Mouse (Mus musculus): ENCODE data around the gene Tbc1d22a.

The Tbc1d22a gene

GRCm38 (mm10) chr15:86342637-86343375, 128.5 kb downstream of the Tbc1d22a start:
- peak in 1 of 2 experiments; percentile 14 for DNase-seq

- DNase-seq = no peak
Observed at GRCm38 (mm10) chr15:86344906-86345331, 130.7 kb downstream of the Tbc1d22a start.

GRCm38 (mm10) chr15:86345907-86346306, 131.6 kb downstream of the Tbc1d22a start:
- no peak for DNase-seq

DNA sequence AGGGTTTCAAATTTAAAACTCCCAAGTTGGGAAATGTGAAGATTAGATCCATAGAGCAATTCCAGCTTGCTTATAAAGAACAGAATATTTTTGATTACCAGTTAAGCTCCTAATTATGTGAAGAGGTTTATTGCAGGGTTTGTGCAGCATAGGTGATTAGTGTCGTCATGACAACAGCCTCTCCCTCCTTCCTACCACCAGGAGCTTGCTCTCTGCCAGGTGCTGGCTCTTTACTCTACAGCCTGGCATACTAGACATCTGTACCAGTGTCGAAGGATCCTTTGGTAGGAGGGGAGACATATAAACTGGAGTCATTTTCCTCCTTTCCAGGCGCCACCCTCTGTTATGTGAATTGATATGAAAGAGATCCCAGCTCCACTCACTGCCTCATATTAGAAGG, 132.3 kb downstream of the Tbc1d22a start:
- DNase-seq = no peak

DNA sequence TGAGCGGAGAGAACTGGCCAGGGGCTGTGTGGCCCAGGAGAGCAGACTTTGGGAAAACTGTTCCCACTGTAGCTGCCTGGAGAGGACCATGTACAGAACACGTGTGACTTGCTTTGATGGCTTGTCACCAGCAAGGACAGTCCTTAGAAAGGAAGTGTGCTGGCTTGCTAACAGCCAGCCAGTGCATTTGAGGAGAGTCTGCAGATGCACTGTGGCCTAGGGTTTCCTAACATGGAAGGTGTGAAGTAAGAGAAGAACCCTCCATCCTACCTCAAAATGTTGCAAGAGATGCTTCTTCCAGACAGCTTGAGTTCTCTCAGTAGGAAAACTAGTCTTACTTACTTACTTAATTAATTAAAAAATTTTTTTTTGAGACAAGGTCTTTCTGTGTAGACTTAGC, 140.7 kb downstream of the Tbc1d22a start:
- no peak for DNase-seq

DNA sequence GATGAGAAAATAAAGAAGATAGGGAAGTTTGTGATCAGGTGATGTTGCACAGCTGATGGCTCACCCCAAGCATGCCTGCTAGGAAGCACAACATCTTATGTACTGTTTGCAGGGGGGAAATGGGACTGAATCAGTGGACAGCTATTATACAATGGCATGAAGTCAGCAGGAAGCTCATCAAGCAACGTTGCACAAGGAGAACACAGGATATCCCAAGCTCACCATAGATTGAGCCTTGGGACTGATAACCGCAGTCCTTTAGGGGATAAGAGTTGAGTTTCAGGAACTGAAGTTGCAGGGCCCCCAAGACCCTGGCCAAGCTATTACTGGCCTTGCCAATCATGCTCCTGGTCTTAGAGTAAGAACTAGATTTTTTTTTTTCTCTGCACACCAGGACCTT, 141.6 kb downstream of the Tbc1d22a start:
- no peak for DNase-seq

GRCm38 (mm10) chr15:86360376-86360775, 146.1 kb downstream of the Tbc1d22a start:
- no peak for DNase-seq

DNA sequence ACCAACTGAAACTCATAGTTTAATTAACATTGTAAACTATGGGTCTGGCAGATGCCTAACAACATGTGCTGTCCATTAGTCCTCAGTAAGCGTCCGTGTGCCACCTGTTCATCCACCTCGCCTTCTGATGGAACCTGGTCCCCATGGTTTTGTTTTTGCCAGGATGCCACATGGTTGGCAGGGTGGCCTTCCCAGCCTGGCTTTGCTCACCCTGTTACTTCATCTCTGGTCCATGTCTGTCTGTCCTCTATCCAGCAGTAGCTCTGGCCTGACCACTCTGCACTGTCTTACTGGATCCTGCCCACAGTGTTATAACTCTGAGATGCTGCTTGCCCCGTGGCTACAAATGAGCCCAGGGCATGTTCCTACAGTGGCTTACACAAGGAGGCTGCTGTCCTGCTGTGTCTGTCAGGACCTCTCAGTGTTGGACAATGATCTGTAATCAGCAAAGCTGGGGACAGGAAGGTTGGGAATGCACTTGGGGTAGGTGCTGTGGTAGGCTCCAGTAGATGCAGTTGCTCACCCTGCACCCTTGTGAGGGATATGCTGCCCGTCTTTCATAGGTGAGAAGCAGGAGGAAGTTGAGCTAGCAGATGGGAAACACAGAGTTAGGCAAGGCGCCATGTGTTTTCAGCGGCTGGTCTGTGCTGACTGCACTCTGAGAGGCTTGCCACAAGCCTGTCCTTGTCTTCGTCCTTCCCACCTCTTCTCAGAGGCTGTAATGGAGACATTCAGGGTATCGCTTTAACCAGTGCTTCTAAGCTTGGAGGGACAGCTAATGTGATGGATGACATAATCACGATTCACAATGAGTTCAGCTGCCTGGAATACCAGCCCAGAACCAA, 148.3 kb downstream of the Tbc1d22a start:
- DNase-seq = no peak

DNA sequence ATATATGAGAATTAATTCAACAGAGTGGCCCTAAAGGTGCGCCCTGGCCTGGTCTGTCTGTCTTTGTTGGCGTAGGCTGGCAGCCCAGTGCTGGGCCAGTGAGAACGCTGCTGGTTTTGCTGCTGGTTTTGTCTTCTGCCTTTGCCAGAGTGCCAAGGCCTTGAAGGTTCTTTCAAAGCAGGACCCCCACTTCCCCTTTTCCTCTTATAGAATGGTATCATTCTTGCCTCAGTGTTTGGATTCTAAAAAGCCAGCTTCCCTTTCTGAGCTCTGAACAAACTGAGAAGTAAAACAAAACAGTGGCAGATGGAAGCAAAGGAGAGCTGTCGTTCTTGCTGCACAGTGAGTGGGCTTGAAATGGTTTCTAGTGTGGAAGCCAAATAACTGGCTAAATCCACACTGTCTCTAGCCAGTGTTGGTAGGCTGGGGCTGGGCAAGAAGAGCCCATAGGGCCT, 149.6 kb downstream of the Tbc1d22a start:
- DNase-seq = no peak

- DNase-seq = no peak
Observed at GRCm38 (mm10) chr15:86364948-86365658, 150.8 kb downstream of the Tbc1d22a start.

DNA sequence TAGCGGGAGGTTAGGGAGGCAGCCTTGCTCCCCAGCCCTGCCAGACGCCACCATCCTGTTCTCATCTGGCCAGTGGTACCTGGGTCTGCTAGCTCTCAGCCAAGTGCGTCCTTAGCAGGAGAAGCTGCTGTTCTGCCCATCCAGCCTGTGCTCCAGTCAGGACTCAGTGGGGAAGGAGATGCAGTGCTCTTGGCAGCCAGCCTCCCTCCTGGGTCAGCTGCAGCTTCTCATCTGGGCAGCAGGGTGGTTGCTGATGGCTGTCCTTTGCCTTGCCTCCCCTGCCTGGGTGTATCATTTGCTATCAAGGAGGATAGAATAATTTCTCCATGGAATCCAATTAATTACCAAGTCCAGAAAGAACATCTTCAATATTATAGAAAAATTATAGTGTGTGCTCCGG, 152.5 kb downstream of the Tbc1d22a start:
- no peak for DNase-seq

DNA sequence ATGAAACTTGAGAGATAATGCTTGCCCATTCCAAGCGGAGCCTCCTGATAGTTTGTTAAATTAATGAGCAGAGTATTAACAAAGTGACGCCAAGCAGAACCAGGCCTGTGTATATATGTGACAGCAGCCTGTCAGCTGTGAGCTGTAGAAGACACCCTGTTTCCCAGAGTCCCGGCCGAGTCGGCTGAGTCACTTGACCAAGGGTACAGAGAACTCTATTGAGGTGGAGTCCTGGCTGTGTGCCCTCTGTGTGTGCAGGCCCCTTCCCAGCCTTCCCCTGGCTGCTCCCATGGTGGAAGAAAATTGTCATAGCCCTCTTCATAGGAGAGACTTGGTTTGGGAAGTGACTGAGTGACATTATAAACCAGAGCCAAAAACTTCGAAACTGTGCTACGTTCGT, 153.0 kb downstream of the Tbc1d22a start:
- peak in 1 of 2 experiments; percentile 20 for DNase-seq

GRCm38 (mm10) chr15:86370846-86371245, 156.6 kb downstream of the Tbc1d22a start:
- DNase-seq = no peak

DNA sequence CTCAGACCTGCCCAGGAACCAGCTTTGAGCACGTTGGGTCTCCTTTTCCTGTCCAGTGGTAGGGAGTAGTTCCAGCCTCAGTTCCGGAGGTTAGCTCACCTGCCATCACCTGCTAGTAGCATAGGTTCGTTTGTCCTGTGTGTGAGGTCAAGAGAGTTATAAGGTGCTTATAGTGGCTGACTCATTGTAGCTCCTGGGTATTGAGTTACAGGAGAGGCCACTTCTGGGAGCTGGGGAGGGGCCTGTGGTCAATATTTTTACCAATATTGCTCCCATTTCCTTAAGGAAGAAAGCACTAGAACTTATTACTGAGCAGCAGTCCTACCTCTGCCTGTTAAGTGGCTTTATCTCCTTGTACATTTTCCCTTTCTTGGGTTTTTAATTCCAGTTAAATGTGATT, 161.0 kb downstream of the Tbc1d22a start:
- no peak for DNase-seq

DNA sequence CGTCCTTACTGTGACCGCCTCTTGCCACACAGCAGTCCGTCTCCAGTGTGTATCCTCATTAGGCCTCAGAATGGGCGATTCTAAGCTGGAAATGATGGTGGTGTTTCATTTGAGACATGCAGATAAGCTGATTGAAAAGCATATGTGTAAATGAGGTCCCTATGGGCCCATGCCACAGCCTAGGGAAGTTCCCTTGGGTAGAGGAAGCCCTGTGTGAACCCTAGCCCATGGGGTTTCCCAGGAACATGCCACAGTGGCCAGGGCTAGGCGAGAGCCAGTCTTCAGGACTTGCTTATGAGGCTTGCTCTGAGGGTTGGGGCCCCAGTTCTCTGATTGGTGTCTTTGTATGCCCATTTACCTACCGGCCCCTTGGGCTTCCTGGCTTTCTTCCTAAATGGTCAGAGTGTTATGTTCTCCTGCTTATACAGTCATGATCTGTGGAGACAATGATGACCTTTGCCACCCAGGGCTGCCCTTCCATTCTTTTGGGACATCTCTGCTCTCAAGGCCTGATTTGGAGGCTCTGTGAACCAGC, 161.7 kb downstream of the Tbc1d22a start:
- no peak for DNase-seq

GRCm38 (mm10) chr15:86383278-86383677, 169.0 kb downstream of the Tbc1d22a start:
- DNase-seq = no peak

GRCm38 (mm10) chr15:86385436-86385835, 171.2 kb downstream of the Tbc1d22a start:
- no peak for DNase-seq

DNA sequence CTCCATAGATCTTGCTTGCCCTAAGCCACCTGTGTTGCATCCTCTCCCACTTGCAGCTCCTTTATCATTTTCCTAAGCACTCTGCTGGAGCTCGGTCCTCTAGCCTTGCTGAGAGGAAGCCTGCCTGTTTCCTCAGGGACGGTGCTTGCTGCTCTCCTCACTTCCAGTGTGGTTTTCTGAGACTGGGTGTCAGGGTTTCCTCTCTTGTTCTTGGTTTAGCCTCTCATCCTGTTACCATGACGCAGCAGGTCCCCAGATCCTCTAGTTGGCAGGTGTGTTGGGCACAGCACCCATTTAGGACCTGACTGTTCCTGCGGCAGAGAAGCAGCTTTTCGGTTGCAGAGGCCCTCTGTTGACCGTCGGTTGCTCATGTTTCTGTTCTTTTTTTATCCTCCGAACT, 172.1 kb downstream of the Tbc1d22a start:
- DNase-seq = no peak

GRCm38 (mm10) chr15:86388597-86388996, 174.3 kb downstream of the Tbc1d22a start:
- DNase-seq = no peak

- no peak for DNase-seq
Observed at GRCm38 (mm10) chr15:86404866-86405265, 190.6 kb downstream of the Tbc1d22a start.

DNA sequence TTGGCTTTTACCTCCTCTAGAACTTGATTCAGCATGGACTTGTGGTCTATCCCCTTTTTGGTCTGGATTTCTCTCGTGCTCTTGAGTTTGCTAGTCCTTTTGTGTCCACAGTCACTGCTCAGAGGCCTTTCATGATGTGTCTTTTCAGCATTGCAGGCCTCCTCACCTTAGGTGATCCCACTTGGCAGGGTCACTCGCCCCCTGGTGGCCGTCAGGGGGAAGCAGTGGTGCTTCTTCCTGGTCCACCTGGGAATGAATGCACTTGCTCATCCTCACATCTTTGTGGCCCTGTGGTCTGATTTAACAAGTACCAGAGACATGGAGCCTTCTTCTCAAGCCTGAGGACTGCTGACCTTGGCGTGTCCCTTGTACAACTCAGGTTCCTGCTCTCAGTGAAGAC, 191.3 kb downstream of the Tbc1d22a start:
- peak; percentile 29 to 30 for DNase-seq

GRCm38 (mm10) chr15:86409352-86409751, 195.1 kb downstream of the Tbc1d22a start:
- DNase-seq = no peak

GRCm38 (mm10) chr15:86411532-86412080, 197.3 kb downstream of the Tbc1d22a start:
- DNase-seq = no peak

Data from lung, adult 18-20 months (tissue).